Mouse (Mus musculus): ENCODE measurements around the gene Mad2l1bp. TPM values are rescaled to one million over a fixed set of nuclear protein-coding genes. Genes with fewer than 3 reads are reported as not detected.

Gene Mad2l1bp
- polyA plus RNA-seq (2015; fragmentation: Nextera tagmentation; extraction: Ambion mirVana), result 42.7 and 48.3 TPM in 2 replicates

GRCm38 (mm10) chr17:46152847-46153782, at the start of gene Mad2l1bp:
Mad2l1bp (minus strand) TSS chr17:46153553.

DNA sequence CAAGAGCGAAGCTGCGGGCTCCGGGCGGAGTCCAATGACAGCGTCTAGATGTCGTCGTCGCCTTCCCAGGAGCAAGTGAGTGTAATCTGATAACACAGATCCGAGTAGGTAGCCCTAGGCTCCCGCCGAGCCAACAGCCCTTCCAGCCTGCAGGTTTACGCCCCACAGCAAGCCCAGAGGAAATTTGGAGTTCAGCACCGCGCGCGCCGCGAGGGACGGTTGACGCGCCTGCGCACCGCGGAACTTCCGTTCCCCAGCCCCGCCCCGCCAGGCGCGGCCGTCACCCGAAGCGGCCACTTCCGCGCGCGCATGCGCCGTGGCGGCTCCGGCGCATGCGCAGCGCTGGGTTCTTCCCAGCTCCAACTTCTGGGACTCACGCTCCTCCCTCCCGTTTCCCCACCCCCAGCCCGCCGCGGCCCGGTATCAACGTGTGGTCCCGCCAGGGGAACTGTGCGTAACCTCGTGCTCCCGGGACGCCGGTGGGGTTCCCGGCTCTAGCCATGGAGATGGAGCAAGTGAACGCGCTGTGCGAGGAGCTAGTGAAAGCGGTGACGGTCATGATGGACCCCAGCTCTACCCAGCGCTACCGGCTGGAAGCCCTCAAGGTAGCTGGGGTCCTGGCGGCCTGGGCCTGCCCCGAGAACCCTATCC, 49.2 kb upstream of the Mad2l1bp start, which contains the start of the genes Polh and Xpo5:
Gene Polh (minus strand): TSS at position 225 of the 651 bp plus-strand sequence.
Gene Xpo5 (plus strand): TSS at position 362 of the 651 bp plus-strand sequence.

DNA sequence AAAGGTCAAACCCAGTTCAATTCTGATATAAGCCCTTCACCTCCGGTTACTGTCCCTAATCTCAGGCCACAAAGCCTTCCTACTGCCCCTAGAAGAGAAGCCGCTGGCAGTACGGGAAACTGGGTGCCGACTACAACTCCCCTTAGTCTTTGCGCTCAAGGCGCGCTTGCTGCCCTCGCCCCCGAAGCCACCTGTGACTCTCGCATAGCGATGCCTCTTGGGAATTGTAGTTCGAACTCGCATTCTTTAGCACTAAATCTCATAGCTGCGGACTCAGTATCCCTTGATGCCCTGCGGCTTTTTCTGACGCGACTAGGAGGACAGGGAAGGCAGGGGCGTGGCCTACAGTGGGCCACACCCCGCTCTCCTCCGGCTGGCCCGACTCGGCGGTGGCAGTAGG, 7.3 kb upstream of the Mad2l1bp start, which contains the start of gene Gtpbp2:
Gene Gtpbp2 (plus strand): TSS at position 347 of the 400 bp plus-strand sequence.

DNA sequence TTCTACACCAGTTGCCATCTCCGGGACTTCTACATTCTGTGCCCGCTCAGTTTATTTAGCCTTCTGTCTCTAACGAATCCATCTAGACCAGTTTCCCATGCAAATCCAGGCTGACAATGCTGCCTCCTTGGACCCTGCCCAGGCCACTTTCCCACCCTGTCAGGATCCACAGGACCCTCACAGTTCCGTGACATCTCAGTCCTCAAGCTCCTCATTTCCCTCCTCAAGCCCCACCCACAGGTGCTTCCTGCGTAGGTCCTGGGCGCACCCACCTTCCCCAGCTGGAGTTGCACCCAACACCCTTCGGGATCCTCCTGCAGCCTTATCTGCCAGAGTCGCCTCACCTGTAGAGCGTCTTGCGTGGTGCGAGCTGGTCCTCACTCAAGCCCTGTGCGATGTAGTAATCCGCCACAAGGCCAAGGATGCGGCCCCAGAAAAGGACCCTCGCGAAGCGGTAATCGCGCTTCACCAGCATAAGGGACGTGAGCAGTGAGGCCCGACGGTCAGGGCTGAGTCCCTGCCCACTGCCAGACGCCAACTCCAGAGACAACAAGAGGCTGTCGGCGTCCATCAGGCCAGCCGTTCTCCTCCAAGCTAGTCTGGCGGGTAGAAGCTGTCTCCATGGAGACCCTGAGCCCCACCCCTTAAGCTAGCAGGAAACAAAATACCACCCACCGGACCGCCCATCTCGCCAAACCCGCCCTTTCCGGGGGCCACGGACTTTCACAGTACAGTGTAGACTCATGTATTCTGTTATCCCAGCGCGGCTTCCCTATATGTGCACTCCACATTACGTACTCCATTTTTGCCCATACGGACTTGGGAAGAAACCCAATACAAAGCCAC, 9.6 kb downstream of the Mad2l1bp start, which contains the start of gene Rsph9:
Gene Rsph9 (minus strand): TSS at position 639 of the 846 bp plus-strand sequence.

GRCm38 (mm10) chr17:46110402-46111289, 42.7 kb downstream of the Mad2l1bp start, which contains the start of gene Mrps18a:
Mrps18a (plus strand) TSS chr17:46110986.

Other genes starting within 250 kb of the Mad2l1bp start
- 4.3 and 5.8 TPM in 2 replicates for gene Vegfa, start 121.2 kb downstream of the Mad2l1bp start, polyA plus RNA-seq (2015; fragmentation: Nextera tagmentation; extraction: Ambion mirVana)
- gene Mrps18a, start 42.6 kb downstream of the Mad2l1bp start, polyA plus RNA-seq (2015; fragmentation: Nextera tagmentation; extraction: Ambion mirVana), result 77.6 and 81.4 TPM in 2 replicates
- 2.0 and 2.7 TPM in 2 replicates for gene Rsph9, start 9.3 kb downstream of the Mad2l1bp start, polyA plus RNA-seq (2015; fragmentation: Nextera tagmentation; extraction: Ambion mirVana)
- 41.0 and 41.4 TPM in 2 replicates for gene Gtpbp2, start 7.5 kb upstream of the Mad2l1bp start, polyA plus RNA-seq (2015; fragmentation: Nextera tagmentation; extraction: Ambion mirVana)
- gene Polh, start 49.1 kb upstream of the Mad2l1bp start, polyA plus RNA-seq (2015; fragmentation: Nextera tagmentation; extraction: Ambion mirVana), result 21.5 and 23.3 TPM in 2 replicates
- gene Xpo5, start 49.2 kb upstream of the Mad2l1bp start, polyA plus RNA-seq (2015; fragmentation: Nextera tagmentation; extraction: Ambion mirVana), result 17.3 and 18.1 TPM in 2 replicates
- 51.1 and 52.9 TPM in 2 replicates for gene Polr1c, start 94.5 kb upstream of the Mad2l1bp start, polyA plus RNA-seq (2015; fragmentation: Nextera tagmentation; extraction: Ambion mirVana)
- gene Yipf3, start 94.5 kb upstream of the Mad2l1bp start, polyA plus RNA-seq (2015; fragmentation: Nextera tagmentation; extraction: Ambion mirVana), result 57.2 and 72.5 TPM in 2 replicates
- gene Lrrc73, start 100.0 kb upstream of the Mad2l1bp start, polyA plus RNA-seq (2015; fragmentation: Nextera tagmentation; extraction: Ambion mirVana), result 0.12 and 0.13 TPM in 2 replicates
- gene Tjap1, start 129.5 kb upstream of the Mad2l1bp start, polyA plus RNA-seq (2015; fragmentation: Nextera tagmentation; extraction: Ambion mirVana), result 12.8 and 13.7 TPM in 2 replicates
- gene Dlk2, start 143.9 kb upstream of the Mad2l1bp start, polyA plus RNA-seq (2015; fragmentation: Nextera tagmentation; extraction: Ambion mirVana), result 0.11 and 0.14 TPM in 2 replicates
- 2.1 and 2.7 TPM in 2 replicates for gene Abcc10, start 174.8 kb upstream of the Mad2l1bp start, polyA plus RNA-seq (2015; fragmentation: Nextera tagmentation; extraction: Ambion mirVana)
- 2.9 and 3.3 TPM in 2 replicates for gene Zfp318, start 230.2 kb upstream of the Mad2l1bp start, polyA plus RNA-seq (2015; fragmentation: Nextera tagmentation; extraction: Ambion mirVana)

Data from spleen, postnatal 0 days (tissue).